Mouse (Mus musculus) liver, adult 2 months (tissue): ENCODE measurements around the gene Wdr76.
"Not testable (repeated sequence)": the region's sequence is repeated elsewhere in the genome, so short reads cannot be mapped to it uniquely, and the experiment has no call there.

Experiments
- CTCF ChIP-seq: fragments of 200-500 bp; IDR thresholded peaks from 2 replicates; pipeline ENCODE4 v1.5.1; 2011; ENCODE audit warnings: low read depth, low read length, control low read depth
- POLR2A ChIP-seq: fragments of 200-500 bp; IDR thresholded peaks from 2 replicates; pipeline ENCODE4 v1.6.1; 2011; ENCODE audit warnings: low read length, control low read depth; ENCODE audit not compliant: insufficient read depth; ENCODE audit errors: extremely low read depth

- TF ChIP-seq CTCF, POLR2A: not testable (repeated sequence)
Measured at GRCm38 (mm10) chr2:121472783-121473182, 33.7 kb upstream of the Wdr76 start.
